Mouse (Mus musculus) testis, adult 2 months (tissue): Measurements from ENCODE around the gene Amacr. TPM values are rescaled to one million over a fixed set of nuclear protein-coding genes. Genes with fewer than 3 reads are reported as not detected.

Experiments
- H3K27ac ChIP-seq: fragments of 200-500 bp; 2 replicates; pipeline ENCODE4 v1.5.1; 2012; ENCODE audit warnings: low read depth, low read length; ENCODE audit not compliant: control insufficient read depth, insufficient read depth
- H3K27me3 ChIP-seq: fragments of 200-500 bp; 2 replicates; pipeline ENCODE4 v1.6.1; 2012; ENCODE audit warnings: mild to moderate bottlenecking, low read length, moderate library complexity; ENCODE audit not compliant: control insufficient read depth, insufficient read depth
- H3K36me3 ChIP-seq: fragments of 200-500 bp; 2 replicates; pipeline ENCODE4 v1.6.1; 2012; ENCODE audit warnings: mild to moderate bottlenecking, low read length; ENCODE audit not compliant: control insufficient read depth, insufficient read depth
- H3K4me1 ChIP-seq: fragments of 200-500 bp; 2 replicates; pipeline ENCODE4 v1.6.1; 2012; ENCODE audit warnings: low read length; ENCODE audit not compliant: control insufficient read depth, insufficient read depth
- H3K4me3 ChIP-seq: fragments of 200-500 bp; 2 replicates; pipeline ENCODE4 v1.5.1; 2012; ENCODE audit warnings: low read depth, mild to moderate bottlenecking, low read length, moderate library complexity, mixed read lengths; ENCODE audit not compliant: control insufficient read depth
- CTCF ChIP-seq: fragments of 200-500 bp; IDR thresholded peaks from 2 replicates; pipeline ENCODE4 v1.5.1; 2012; ENCODE audit warnings: low read depth, mild to moderate bottlenecking, inconsistent platforms, low read length, moderate library complexity; ENCODE audit not compliant: control insufficient read depth, insufficient read depth, insufficient replicate concordance
- POLR2A ChIP-seq: fragments of 200-500 bp; IDR thresholded peaks from 2 replicates; pipeline ENCODE4 v1.6.1; 2012; ENCODE audit warnings: low read depth, mild to moderate bottlenecking, inconsistent platforms, low read length, moderate library complexity; ENCODE audit not compliant: control insufficient read depth
- polyA plus RNA-seq: library from polyadenylated mRNA; depleted of rRNA; stranded (reverse); fragments of >200 nt; gene quantifications from 2 replicates; pipeline ENCODE4 v1.2.3, GENCODE M21; 2012

Amacr gene
- polyA plus RNA-seq, 1 experiment: 2.7 TPM

GRCm38 (mm10) chr15:11010976-11011548 is 29.5 kb downstream of the Amacr start:
- H3K27ac ChIP-seq: no peak overlapping the region
- no peak overlapping the region for H3K4me3 ChIP-seq
- H3K27me3 ChIP-seq: no peaks in the 10 kb centered on the region
- no peaks in the 10 kb centered on the region for H3K4me1 ChIP-seq
- TF ChIP-seq CTCF (no peak), POLR2A (no peak)
- no peaks in the 10 kb centered on the region for H3K36me3 ChIP-seq

DNA sequence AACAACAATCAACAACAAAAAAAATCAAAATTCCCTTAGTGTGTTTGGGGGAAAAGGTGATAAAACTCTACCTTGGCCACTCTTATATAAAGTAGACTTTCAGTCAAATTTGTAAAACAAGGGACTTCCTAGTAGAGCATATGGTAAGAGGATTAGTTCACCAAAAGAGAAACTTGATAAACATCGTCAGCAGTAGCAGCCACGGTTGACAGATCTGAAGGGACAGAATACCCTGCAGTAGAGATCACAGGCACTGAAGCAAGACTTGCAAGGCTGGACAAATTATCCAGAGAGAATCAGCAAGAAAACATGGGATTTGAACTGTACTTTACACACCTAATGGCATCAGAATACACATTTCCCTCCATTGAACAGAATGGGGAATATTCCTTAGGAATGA is 33.4 kb downstream of the Amacr start:
- Histone ChIP-seq H3K27ac (no peak overlapping the region), H3K4me3 (no peak overlapping the region), H3K4me1 (no peaks in the 10 kb centered on the region), H3K36me3 (no peaks in the 10 kb centered on the region), H3K27me3 (no peaks in the 10 kb centered on the region)
- TF ChIP-seq POLR2A (no peak), CTCF (no peak)

- Histone ChIP-seq H3K27me3 (no peaks in the 10 kb centered on the region), H3K36me3 (no peaks in the 10 kb centered on the region), H3K27ac (no peak overlapping the region), H3K4me3 (no peak overlapping the region), H3K4me1 (no peaks in the 10 kb centered on the region)
- TF ChIP-seq CTCF (no peak), POLR2A (no peak)
Observed at GRCm38 (mm10) chr15:11026801-11027561, 45.4 kb downstream of the Amacr start.

DNA sequence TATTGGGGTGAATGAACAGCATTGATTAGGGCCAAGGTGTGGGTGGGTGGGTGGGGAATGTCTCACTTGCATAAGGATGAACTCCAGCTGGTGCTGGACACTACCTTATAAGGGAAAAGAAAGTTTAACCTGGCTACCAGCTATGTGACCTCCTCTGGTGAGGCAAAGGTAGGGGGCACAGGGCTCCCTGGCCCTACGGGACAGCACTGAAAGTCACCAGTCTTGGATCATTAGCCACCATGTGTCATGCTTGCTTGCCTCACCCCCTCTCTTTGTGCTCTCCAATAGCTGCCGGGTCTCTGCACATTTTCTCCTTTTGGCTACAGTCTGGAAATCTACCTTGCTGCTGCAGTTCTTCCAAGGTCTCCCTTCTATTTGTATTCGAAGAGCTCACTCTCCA is 48.6 kb downstream of the Amacr start:
- no peak for TF ChIP-seq CTCF
- no peak for TF ChIP-seq POLR2A
- no peak overlapping the region for H3K27ac ChIP-seq
- no peaks in the 10 kb centered on the region for H3K36me3 ChIP-seq
- no peaks in the 10 kb centered on the region for H3K27me3 ChIP-seq
- H3K4me1 ChIP-seq: no peaks in the 10 kb centered on the region
- no peak overlapping the region for H3K4me3 ChIP-seq

GRCm38 (mm10) chr15:11035947-11036474 is 54.5 kb downstream of the Amacr start:
- Histone ChIP-seq H3K27me3 (no peaks in the 10 kb centered on the region), H3K36me3 (no peaks in the 10 kb centered on the region), H3K27ac (no peak overlapping the region), H3K4me1 (peaks cover 14% of the 10 kb centered on the region), H3K4me3 (no peak overlapping the region)
- TF ChIP-seq CTCF: no peak
- no peak for TF ChIP-seq POLR2A

DNA sequence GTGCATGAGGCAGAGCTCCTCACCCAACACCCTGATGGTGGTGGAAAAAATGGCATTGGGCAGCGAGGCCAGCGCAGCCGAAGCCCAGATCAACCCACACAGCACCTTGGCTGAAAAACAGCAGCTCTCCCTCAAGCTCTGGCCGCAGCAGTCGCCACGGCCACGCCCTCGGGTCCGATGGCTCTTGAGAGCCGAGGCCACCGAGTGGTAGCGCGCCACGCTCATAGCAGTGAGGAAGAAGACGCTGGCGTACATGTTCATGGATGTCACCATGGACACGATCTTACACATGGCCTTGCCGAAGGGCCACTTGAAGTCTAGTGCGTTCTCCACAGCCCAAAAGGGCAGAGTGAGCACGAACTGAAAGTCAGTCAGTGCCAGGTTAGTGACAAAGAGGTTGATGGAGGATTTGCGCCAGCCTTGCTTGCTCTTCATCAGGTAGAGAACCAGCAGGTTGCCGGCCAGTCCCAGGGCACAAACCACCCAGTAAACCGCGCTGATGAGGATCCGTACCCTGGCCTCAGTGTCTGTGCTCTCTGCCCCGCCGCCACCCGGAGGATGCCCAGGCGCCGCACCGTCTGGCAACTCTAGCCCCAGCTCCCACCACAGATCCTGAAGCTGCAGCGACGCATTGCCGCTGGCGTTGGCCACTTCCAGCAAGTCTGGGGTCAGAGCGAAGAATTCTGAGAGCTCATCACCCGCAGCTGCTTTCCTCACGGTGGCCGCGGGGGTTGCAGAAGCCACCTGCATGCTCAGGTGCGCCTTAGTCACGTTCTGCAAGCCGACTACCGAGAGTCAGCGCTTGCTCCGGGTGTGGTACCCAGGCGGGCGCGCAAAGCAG is 55.2 kb downstream of the Amacr start:
- Histone ChIP-seq H3K27ac (no peak overlapping the region), H3K4me1 (peaks cover 14% of the 10 kb centered on the region), H3K4me3 (no peak overlapping the region), H3K27me3 (no peaks in the 10 kb centered on the region), H3K36me3 (no peaks in the 10 kb centered on the region)
- TF ChIP-seq CTCF: no peak

- H3K4me3 ChIP-seq: no peak overlapping the region
- H3K4me1 ChIP-seq: peaks cover 14% of the 10 kb centered on the region
- TF ChIP-seq POLR2A (no peak), CTCF (no peak)
- no peaks in the 10 kb centered on the region for H3K27me3 ChIP-seq
- no peaks in the 10 kb centered on the region for H3K36me3 ChIP-seq
- H3K27ac ChIP-seq: no peak overlapping the region
Observed at GRCm38 (mm10) chr15:11037376-11037695, 55.8 kb downstream of the Amacr start.
